Mouse (Mus musculus) neutrophil, adult 5-6 weeks (primary cell): ENCODE data around the gene Rfesd. TPM values are rescaled to one million over a fixed set of nuclear protein-coding genes. Genes with fewer than 3 reads are reported as not detected.
A peak's percentile ranks its signal among the peaks of the same experiment; 100 is the strongest.

Experiments
- ATAC-seq: fragments of 151-379, 151-347 bp; 2 replicates; pipeline ENCODE4 v1.8.0; 2017; ENCODE audit warnings: mild to moderate bottlenecking, moderate TSS enrichment; ENCODE audit not compliant: insufficient number of reproducible peaks, poor library complexity, low FRiP score, severe bottlenecking; ENCODE audit errors: extremely low read depth
- total RNA-seq: library from RNA; stranded (forward); fragments of 200-1000 nt; gene quantifications from 2 replicates; pipeline ENCODE4 v1.2.3, GENCODE M21; 2017

Gene Rfesd
- 8.8 and 14.3 TPM in 2 replicates for total RNA-seq

DNA sequence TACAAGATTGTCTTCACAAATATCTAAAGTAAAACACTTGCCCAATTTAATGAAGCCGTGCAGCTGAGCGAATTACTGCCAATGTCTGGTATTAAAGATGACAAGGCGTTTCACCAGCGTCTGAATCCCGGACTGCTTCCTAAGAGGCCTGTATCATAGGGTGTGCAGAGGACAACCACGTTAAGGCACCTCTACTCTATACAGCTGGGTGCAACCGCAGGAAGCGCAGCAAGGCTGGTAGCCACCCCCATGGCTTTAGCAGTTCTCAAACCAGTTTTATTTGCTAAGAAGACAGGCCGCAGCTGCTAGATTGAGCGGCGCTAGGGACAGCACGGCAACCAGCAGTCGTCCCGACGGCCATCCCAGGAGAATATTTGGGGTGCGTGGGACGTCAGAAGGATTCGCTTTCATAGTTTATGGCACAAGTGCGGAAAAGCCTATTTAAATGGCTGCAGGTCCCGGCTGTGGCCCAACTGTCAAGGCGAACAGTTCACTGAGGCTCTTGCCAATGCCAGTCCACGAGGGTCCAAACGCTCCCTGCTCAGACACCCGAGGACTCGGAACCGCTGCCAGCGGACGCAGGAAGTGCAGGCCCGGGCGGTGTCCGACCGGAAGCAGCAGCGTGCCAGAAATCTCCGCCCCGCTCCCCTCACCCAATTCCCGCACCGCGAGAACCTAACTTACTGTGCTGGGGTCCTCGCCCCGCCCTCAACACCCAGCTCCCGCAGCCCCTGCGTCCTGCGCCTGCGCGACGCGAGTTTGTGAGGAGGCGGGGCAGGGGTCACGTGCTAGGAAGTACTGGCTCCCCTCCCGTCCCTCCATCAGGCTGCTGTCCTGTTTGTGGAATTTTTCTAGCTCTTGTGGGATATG, at the start of gene Rfesd:
Rfesd (minus strand) TSS at position 746 of the 870 bp plus-strand sequence.
- ATAC-seq: peak; percentile 94

DNA sequence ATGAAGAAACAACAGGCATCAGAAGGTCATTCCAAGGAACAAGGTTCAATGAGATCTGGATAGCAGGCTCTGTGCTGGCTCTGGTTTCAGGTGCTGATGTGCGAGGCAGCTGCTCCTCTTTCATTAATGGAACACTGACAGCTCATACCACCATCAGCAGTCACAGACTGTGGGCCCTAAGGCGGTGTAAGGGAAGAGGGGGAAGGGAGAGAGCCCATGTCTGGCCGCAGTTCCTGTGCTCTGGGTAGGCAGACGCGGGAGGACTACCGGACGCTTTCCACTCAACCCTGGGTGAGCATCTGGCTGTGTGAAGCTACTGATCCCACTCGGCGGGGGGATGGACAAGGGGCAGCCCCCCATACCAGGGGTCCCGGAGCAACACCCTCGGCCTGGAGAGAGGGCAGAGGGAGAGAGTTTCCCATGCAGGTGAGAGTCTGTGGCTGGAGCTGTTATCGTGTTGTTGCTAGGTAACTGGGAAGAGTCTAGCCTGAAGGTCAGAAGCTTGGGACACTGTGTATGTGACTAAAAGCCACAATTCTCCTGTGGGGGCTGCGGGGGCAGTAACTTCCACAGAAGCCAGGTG, 45.9 kb upstream of the Rfesd start:
- ATAC-seq: no peak

DNA sequence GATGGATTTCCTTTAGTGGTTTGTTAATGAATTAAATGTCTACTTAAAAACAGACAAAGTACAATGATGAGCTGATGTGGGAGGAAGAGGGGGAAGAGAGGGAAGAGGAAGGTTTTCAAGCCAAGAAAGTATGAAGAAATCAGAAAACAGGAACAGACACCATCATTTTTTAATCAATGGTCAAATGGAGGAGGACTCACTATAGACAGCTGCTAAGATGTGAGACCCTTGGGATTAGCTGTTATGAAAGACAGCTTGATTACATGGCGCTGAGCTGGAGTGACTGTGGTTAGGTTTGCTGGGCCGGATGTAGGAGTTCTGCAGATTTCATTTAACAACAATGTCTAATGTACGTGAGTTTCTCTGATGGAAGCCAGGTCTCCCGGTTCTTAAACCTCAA, 45.0 kb upstream of the Rfesd start:
- no peak for ATAC-seq

DNA sequence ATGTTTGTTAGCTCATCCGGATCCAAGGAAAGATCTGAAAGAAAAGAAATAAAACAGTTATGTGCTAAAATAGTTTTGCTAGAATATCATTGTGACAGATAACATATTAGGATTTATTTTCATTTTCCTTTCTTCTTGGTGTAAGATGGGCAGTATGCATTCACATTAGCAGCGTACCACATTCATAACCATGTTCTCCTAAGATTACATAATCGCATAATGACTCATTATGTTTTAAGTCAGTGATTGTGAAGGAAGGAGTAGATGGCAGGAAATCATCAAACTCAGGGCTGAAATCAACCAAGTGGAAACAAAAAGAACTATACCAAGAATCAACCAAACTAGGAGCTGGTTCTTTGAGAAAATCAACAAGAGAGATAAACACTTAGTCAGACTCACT, 44.0 kb upstream of the Rfesd start:
- ATAC-seq: no peak

DNA sequence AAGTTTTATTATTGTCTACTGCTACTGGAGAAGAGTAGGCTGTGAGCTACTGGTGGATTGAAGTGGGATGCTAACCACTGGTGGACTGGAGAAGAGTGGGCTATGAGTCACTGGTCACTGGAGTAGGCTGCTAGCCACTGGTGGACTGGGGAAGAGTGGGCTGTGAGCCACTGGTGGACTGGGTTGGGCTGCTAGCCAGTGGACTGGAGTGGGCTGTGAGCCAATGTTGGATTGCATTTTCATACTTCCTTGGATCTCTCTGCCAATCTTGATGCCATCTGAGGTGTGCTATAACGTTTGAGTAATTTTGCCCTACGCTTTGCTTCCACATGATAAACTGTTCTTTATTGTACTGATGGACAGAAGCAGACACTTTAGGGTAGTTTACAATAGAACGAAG, 43.6 kb upstream of the Rfesd start:
- ATAC-seq: no peak

DNA sequence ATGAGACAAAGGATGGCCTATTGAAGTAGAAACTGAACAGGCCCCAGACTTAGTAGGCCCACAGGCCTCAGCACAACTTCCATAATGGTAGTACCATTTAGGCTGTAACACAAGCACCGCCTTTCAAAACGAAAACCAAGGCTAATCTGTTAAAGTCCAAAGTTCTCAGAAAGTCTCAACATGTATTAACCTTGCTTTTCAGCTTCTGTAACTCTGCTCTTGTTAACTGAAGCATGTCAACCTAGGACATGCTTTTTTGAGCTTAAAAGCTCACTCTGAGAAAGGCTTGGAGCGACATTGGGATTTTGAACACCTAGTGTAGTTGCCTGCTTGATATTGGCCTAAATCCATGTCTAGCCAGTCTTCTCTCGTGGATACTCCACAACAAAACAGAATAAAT, 41.1 kb upstream of the Rfesd start:
- ATAC-seq: no peak

DNA sequence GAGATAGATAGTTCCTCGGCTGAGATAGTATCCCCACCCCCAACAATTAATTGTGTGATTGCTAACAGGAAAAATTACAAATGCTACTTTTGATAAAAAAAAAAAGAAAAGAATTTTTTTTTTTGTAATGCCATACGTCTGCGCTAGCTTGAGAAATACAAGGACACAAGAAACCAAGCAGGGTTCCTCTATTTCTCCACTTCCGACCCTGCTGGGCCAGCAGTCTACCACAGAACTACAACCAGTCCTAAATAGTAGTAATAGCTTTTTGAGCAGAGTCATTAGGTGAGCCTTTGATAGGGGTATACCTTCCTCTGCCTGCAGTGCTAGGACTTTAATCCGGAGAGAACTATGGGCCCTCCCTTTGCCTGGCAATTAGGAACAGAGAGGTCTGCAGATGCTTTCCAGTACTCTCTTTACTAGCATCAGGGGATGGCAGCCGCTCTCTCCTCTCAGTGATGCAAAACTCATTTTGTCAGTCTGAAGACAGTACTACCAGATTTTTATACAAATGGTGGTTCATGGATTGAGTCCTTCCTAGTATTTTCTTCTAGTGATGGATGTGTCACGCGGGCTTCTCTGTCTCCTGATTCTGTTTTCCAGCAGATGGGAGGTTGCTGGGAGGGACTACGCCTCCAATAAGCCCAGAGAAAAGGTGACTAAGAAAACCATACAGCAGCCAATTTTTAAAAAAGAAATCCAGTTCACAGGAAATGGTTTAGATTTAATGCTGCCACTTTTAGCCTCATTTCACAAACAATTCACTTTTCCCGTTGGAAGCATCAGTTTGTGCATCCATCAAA, 38.9 kb upstream of the Rfesd start:
- ATAC-seq: no peak

DNA sequence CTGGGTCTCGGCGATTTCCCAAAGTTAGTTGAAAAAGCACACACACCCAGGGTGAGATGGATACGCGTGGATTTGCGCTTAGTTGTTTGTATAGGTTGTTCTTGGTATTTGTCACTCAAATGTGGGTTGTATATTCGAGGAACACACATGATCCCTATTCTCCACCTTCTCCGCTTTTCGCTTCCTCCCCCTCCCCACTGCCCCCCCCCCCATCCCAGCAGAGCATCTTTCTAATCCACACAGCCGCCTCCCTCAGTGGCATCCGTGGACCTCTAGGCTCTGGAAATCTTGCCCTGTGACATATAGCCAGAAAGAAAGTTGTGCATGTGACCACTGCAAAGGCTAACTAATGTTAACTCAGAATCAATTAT, 38.4 kb upstream of the Rfesd start, which contains the start of gene Gpr150:
Gpr150 (minus strand) TSS at position 101 of the 371 bp plus-strand sequence.
- ATAC-seq: no peak

DNA sequence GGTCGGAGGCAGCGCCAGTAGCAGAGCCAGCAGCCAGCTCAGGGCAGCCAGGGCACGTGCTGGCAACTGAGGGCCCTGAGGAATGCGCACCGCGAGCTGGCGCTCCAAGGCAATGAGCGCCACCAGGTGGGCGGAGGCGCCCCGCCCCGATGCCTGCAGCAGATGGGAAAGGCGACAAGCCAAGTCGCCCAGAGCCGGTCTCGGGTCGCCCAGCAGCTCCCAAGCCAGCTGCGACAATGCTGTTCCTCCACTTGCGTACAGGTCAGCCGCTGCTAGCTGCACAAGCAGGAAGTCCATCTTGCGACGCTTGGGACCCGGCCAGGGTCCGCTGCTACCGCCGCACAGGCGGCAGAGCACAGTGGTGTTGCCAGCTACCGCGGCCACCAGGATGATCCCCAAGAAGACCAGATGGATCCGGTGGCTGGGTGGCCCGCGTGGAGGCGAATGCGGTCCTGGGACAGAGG, 37.8 kb upstream of the Rfesd start:
- ATAC-seq: peak; percentile 65

DNA sequence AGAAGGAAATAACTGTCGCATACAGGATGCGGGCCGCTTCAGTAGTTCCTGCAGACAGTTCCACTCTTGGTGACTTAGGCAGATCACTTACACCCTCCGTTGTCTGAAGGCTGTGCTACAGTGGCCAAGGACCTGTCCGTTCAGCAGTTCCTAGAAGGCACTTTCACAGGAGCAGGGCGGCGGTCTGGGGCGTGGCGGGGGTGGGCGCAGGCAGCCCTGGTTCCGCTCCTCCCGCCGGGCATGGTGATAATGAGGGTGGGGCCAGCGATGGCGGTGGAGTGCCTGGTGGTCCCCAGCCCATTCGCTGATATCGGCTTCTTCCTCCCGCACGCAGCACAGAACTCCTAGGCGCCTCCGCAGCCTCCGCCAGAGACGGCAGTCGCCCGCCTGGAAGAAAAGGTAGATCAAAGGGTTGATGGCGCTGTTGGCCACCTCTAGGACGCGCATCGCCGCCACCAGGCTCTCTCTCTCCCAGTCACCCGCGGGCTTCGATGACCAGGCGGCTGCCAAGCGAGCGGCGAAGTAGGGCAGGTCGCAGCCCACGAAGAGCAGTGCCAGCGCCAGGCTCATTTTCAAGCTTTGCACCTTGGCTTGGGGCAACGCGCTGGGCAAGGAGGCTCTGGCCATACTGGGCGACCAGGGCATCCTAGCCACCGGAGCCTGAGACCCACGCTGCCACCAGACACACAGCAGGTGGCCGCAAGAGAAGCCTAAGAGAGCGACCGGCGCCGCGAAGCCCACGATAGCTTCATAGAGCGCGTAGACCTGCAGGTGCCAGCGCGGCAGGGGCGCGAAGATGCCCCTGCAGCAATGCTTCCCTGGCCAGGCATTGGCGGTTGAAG, 37.1 kb upstream of the Rfesd start:
- peak; percentile 47; the same call in 1 of the 2 replicates for ATAC-seq

DNA sequence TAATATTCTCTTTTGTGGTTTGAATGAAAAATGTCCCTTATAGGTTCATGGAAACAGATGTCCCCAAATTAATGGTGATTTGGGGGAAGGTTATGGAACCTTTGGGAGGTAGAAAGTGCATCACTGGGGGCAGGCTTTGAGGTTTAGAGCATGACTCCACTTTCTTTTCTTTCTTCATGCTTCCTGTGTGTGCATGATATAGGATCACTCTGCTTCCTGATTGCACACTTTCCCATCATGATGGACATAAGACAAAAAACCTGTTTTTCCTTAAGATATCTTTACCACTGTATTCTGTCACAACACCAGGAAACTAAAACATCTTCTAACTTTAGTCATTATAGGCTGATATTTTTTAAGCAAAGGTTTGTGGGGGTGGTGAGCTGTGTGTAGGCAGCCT, 26.5 kb upstream of the Rfesd start:
- no peak for ATAC-seq

DNA sequence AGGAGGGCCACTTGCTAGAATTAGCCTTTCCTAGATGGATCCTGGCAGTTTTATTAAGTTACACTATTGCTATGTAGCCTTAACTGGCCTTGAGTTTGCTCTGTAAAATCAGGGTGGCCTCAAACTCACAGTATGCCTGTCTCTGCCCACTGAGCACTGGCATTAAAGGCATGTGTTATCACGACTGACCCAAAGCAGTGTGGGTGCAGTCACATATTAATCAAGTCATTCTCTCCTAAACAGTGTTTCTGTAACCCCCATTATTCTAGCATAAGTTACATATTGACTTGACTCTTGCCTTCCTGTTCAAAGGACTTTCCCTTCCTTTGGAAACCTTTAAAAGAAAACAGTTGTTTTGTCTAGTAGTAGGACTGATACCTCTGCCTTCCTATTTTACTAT, 23.9 kb upstream of the Rfesd start:
- ATAC-seq: no peak

DNA sequence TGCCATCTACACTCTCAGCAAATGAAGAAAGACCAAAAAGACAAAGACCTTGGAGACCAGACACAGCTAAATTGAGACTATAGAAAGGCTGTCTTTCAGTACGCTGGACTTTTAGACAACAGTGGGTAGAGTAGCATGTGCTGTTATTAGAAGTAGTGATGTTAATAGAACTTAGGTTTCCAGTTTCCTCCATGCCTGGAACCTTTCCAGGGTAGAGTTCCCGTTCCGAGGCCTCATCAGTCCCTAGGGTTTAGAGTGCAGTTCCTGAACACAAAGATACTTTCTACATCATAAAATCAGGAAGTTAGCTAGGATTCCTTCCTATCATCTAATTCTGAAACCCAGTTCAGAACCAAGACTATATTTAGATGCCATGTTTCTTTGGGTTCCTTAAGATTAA, 6.1 kb upstream of the Rfesd start:
- ATAC-seq: no peak

DNA sequence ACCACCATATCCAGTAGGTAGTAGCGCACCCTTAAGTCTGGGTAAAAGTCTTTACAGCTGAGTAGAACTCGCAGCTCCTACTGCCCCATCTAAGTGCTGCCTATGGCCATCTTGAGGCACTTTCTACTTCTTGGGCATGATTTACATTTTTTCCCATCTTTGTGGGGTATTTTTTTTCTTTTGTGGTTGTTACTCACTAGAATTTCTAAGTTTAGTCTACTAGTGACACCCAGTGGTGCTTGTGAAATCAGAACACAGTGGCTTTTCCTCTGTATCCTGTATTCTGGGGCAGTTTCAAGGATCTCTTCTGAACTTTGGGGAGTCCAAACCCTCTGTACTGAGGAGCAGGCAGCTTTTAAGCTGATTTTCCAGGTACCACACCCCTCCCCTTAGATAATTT, 3.3 kb upstream of the Rfesd start:
- ATAC-seq: no peak

DNA sequence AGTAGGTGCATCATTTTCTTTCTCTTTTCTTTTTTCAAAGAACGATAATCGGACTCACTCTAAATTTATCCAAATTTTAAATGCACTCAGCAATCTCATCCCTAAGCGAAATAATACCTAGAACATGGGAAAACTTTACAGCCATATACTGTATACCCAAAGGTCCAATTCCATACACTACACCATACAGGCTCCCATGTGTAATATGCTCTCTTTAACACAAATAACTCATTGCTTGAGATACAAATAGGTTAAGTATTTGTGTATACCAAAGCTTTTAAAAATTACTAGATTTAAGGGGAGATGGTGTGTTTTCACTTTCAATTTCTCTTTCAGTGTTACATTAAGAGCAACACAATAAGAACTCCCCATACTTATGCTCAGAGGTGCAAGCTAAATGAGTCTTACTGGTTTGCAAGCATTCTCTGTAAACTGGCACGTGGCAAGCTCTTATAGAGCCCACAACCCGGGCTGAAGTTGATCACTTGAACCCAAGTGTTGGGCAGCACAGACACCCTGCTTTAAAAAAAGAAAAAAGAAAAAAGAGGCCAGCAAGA, 403 bp upstream of the Rfesd start:
- no peak for ATAC-seq

DNA sequence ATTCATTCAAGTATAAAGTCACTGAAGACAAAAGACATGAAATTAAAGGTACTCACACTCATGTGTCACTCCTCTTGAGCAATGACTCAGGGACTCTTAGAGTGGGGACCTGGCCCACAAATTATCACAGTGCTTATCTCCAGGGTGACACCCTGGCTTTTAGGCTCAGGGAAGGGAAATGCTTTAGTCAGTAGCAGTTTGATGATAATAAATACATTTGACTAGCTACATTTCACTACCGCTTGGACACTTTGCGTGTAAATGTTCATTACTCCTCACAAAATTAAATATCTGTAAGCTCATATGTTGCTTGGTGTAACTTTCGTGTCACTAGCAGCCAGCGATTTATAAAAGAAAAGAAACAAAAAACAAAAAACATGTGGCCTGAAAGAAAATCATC, 1.1 kb downstream of the Rfesd start:
- ATAC-seq: no peak

DNA sequence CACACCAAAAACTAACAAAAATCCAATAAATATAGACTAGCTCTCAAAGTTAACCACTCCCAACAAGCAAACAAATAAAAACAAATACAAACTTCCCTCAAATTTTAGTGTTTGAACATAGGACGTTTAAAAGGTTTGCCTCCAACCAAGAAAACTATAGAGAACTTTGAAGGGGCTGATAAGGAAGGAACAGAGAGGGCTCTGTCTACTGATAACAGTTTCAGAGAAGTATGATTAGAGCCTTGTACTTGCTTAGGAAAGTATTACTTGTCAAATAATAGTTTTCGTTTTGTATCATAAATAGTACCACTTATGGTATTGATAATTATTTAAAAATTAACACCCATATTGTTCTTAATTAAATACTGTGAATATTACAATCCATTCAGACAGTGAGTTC, 4.0 kb downstream of the Rfesd start:
- ATAC-seq: no peak

DNA sequence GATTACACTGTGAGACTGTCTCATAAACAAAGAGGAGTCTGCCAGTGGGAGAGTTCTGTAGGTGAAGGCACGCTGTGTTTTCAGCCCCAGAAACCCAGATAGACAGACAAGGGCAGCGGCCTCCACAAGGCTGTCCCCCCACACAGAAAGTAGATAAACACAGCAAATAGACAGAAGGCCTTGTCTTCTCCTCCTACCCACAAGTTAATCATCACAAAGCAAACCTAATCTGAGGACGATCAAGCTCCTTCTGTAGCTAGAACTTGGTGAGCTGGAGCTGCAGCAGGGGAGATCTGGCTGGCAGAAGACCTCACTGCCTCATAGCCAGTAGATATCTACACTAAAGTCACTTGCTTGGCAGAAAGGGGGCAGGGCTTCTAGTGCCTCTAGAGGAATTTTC, 15.2 kb downstream of the Rfesd start:
- ATAC-seq: no peak
